Mouse (Mus musculus): ENCODE measurements around the gene Pex7. TPM values are rescaled to one million over a fixed set of nuclear protein-coding genes. Genes with fewer than 3 reads are reported as not detected.

Pex7 gene
- polyA plus RNA-seq (2017; shearing (Covaris generic)): 17.4 TPM

DNA sequence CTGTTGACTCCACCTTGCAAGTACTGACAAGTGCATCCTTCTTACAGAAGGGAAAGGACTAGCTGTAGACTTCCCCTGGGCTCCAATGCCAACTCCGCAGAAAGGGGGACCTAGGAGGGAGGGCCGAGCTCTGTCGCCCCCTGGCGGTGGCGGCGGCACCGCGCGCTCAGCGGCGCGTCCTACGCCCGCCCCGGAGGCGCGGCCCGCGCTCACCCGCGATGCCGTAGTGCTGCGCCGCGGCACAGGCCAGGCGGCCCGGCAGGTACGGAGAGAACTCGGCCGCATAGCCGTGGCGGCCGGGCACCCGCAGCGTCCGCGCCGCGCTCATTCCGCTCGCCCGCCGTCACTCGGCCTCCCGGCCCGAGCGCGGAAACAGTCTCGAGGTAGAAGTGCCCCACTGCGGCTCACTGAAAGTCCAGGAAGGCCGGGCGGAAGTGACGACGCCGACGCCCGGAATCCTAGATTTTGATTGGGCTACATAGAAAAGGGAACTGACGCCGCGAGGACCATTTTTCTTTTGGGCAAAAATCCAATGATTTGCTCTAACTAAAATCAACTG lies at the start of gene Pex7:
TSS of gene Pex7 (minus strand) at position 444 of the 559 bp plus-strand sequence.

DNA sequence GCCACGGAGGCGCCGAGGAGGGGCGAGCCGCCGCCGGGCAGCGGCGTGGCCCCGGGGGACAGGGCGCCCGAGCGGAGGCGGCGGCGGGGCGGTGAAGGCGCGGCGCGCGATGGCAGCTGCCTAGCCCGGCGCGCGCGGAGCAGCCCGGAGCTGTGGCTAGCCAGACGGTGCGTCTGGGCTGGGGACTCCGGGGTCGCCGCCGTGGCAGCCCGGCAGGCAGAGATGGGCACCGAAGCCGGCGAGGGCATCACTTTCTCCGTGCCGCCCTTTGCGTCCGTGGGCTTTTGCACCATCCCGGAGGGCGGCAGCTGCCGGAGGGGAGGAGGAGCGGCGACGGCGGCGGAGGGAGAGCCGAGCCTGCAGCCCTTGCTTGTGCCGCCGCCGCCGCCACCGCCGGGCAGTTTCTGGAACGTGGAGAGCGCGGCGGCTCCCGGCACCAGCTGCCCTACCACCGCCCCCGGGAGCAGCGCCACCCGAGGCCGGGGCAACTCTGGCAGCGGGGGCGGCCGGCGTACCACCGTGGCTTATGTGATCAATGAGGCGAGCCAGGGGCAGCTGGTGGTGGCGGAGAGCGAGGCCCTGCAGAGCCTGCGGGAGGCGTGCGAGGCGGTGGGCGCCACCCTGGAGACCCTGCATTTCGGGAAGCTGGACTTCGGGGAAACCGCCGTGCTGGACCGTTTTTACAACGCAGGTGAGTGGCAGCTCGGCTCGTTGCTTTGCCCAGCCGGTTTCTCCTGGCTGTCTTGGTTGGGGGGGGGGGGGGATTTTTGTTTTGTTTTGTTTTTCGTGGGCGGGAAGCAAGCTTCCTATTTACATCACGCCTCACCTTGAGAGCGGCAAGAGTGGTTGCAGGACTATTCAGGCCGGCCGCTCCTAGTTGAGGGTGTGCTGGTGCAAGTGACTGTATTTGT lies 27.1 kb upstream of the Pex7 start, which contains the start of gene Map3k5:
TSS of gene Map3k5 (plus strand) at position 89 of the 911 bp plus-strand sequence.

DNA sequence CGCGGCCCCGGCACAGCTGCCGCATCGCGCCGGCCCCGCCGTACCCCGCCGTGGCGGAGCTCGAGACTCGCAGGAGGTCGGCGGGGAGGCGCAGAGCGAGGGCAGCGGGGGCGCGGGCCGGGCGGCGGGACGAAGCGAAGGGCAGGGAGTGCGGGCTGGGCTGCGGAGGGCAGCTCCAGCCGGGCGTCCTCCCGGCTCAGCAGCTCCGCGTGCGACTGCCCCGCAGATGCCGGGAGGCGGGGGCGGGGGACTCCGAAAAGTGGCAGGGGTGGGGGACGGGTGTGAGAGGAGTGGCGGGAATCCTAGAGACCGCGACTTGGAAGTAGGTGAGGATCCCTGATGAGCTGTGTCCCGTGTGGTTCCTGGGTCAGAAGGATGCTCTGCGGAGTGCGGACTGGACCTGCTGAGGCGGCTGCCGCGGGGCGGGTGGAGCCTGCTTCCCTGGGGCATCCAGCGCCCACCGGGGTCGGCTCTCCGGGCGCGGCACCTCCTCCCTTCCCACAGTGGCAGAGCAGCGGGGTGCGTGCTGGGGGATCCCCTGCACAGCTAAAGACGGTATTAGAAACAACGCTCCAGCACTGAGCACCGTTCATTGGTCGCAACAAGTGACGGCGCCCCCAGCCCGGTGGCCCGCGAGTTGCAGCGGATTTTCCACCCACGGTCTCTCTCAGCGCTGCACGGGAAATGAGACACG lies 56.3 kb downstream of the Pex7 start, which contains the start of gene Slc35d3:
TSS of gene Slc35d3 (minus strand) at position 462 of the 694 bp plus-strand sequence.

Other genes starting within 250 kb of the Pex7 start
- not detected for gene Il20ra, start 195.1 kb downstream of the Pex7 start, polyA plus RNA-seq (2017; shearing (Covaris generic))
- gene Slc35d3, start 56.2 kb downstream of the Pex7 start, polyA plus RNA-seq (2017; shearing (Covaris generic)): 0.33 TPM
- 27.1 TPM for gene Map3k5, start 26.8 kb upstream of the Pex7 start, polyA plus RNA-seq (2017; shearing (Covaris generic))
- gene Map7, start 240.8 kb upstream of the Pex7 start, polyA plus RNA-seq (2017; shearing (Covaris generic)): 4.6 TPM

Measured in effector memory CD4-positive, alpha-beta T cell, adult 7 months (primary cell).